Mouse (Mus musculus) gastrocnemius, adult 8-10 months (tissue): ENCODE results near the gene Slc16a6. TPM values are rescaled to one million over a fixed set of nuclear protein-coding genes. Genes with fewer than 3 reads are reported as not detected.
"Not testable (repeated sequence)": the region's sequence is repeated elsewhere in the genome, so short reads cannot be mapped to it uniquely, and the experiment has no call there.

Experiments
- DNase-seq, 2 experiments: peaks; one replicate each; pipeline ENCODE4 v3.0.0; 2022; ENCODE audit warnings: low spot score in 2 of 2
- total RNA-seq, 4 experiments: library from RNA; stranded (reverse); gene quantifications; 2 replicates each; pipeline ENCODE4 v1.2.4; 2022

The Slc16a6 gene
- total RNA-seq, result 1 to 10 TPM; 2.9 to 5.7 (median 4.0) TPM

DNA sequence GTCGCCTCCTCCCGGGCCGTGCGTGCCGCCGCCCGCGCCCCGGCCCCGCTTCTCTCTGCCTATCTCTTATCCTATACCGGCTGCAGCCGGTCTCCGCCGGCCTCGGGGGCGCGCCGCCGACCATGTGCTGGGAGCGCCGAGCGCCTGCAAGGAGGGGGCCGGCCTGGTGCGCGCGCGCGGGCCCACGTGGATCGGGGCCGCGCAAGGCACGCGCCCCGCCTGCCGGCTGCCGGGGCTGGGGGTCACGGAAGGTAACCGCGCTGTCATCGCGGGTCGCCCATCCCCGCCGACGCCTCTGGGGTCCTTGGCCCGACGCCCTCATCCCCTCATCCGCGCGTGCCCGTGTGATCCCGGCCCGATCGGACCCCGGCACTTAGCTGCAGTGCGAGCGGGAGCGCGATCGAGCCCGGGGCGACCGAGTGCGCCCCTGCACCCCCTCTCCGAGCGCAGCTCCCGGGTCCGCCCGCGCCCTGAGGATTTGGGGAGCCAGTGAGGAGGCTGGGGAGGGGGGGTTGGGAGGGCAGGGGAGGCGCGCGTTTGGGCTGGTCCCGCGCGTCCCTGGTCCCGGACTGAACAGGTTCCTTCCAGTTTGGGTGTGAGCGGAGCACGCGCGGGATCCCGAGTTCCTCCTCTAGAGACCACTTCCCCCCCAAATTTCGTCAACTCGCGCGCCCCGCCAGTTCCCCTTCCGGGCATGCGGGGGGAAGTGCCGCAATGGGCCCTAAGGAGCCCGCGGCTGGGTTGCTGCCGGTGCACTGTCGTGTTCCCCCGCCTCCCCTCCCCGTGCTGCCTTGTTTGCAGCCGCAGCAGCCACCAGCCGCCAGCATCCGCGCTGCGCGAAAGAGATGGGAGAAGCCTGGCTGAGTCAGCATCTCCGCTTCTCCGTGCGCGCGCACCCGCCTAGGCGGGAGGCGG lies at the start of gene Slc16a6, which contains the start of gene Arsg:
TSS of gene Slc16a6 (minus strand) at position 428 of the 915 bp plus-strand sequence.
TSS of gene Arsg (plus strand) at position 204 of the 915 bp plus-strand sequence.
- DNase-seq, result peak; percentile 20 to 28

DNA sequence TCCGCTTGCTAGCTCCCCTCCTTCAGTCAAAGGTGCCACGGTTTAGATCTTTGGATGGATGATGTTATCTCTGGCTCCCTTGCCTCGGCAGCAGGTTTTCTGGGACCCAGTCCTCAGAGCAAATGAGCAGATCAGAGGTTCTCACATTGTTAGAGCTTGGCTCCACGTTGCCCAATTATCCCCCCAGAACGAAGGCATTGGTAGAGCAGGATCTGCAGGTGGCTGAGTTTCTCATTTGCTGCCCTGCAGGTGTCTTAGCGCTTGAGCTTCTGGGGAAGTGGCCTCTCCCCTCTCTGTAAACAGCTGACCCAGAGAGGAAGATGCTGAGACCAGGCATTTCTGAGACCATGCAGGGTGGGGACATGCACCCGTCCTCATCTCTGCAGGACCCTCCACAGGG lies 47.6 kb upstream of the Slc16a6 start:
- no peak for DNase-seq

DNA sequence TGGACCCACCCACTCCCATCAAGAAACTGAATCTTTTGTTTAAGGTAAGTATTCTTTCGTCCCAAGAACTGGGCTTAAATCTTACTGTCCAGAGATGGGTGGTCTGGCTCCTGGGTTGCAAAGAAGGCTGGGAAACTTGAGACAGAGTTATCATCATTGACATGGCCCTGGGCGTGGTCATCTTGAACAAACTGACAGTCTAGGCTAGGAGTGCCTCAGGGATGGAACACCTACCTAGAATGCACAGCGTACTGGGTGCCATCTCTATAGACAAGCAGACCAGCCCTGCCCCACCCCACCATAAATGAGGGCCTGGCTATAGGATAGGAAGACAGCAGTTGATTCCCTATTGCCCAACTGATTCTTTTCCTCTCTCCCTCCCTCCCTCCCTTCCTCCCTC lies 44.4 kb upstream of the Slc16a6 start:
- no peak for DNase-seq

DNA sequence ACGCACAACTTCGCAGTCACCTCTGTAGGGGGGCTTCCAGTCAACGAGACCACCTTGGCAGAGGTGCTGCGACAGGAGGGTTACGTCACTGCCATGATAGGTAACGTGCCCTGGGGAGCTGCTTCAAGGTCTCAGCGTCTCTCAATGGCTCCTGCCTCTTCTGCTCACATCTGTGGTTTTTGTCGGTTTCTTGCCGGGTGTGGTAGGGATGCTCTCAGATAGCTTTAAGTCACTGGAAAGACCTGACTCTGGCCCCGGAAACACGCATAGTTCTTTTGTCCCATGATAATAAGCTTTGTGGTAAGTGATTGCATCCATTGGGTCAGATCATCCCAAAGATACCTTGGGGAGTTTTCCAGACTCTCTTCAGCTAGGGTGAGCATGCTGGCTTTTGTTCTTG lies 43.9 kb upstream of the Slc16a6 start:
- DNase-seq, result no peak

DNA sequence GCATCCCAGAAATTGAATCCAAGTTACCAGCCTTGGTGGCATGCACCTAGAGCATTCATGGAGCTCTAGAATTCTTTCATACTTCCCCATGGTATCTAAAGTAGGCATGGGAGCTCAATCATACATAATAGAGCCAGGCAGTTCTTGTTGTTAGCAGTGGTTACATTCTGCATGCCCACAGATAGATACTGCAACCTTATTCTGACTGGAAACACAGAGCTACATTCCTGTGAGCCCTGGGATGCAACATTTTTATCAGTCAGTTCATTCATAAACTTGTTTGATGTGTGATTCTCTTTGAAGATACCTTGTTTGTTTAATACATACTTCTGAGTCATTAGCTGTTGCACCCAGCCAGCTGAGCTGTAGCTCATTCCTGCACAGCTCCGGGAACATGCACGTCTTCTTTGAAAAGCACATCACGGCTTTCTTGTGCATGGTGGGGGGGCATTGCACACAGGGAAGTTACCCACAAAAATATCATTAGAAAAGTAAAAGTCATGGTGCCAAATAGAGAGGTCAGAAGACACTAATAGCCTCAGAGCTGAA lies 40.7 kb upstream of the Slc16a6 start:
- DNase-seq, result no peak

DNA sequence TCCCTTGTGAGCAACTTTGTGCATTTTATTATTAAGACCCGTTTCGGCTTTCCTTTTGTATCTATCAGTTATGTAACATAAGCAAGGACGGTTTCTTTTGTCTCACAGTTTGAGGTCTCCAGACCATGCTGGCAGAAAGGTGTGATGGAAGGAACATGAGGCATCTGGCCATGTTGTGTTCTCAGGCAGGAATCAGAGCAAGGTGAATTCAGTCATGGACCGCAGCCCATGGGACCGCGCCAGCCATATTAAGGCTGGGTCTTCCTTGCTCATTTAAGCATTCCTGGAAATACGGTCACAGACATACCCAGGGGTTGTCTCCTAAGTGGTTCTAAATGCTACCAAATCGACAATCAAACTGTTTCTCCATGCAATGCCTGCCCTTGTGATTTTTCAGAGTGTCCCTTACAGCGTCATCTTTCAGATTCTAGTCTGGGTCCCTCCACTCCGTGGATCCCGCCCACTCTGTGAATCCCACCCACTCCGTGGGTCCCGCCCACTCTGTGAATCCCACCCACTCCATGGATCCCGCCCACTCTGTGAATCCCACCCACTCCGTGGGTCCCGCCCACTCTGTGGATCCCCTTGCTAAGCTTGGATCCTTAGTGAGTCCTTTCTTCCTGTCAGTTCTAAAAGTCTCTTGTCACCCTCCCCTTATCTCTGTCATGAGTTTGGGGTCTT lies 39.7 kb upstream of the Slc16a6 start:
- DNase-seq, result no peak

DNA sequence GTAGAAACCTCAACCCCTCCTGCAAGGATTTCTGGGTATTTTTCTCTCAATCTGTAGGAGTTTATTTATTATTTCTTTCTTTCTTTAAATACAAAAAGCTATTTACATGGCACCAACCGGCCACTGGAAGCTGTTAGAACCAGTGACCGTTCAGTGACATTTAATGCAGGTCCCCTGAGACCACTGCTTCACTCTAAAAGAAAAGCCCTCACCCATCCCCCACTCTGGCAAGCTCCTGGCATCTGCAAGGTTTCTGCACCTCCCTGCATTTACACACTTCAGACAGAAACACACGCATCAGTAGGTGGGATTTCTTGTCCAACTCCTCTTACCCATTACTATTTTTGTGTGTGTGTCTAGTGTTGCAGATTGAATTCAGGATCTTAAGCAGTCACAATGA lies 33.7 kb upstream of the Slc16a6 start:
- no peak for DNase-seq

DNA sequence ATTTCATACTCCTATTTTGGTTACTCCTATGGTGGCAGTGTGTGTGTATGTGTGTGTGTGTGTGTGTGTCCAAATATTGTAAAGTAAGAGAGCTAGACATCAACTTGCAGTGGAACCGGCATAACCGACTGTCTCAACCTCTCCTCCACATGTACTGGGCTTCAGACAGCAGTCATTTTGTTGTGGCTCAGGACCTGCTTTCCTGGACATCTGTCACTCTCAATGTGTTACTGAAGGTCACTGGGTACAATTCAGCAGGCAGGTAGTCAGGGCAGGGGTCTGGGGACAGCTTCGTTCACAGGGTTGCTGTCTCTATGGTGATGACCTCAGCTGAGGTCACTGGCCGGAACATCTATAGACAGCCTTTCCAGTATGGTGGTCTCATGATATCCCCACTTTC lies 32.4 kb upstream of the Slc16a6 start:
- DNase-seq, result no peak

DNA sequence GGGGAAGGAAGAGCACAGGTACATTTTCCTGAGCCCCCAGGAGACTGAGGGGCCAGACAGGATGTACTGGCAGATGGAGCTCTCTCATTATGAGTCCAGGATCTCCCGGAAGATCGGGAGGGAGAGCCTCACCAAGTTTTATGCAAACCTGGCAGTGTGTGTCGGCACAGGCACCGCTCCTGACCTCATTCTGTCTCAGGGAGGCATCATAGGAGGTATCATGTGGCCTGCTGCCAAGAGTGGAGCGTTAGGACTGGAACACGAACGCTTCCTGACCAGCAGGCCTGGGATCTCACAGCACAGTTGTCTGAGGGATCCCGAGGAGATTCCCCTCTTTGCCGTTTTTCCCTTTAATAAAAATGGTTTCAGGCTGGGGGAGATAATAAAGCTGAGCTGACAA lies 31.6 kb upstream of the Slc16a6 start:
- peak; percentile 10 to 36 for DNase-seq

DNA sequence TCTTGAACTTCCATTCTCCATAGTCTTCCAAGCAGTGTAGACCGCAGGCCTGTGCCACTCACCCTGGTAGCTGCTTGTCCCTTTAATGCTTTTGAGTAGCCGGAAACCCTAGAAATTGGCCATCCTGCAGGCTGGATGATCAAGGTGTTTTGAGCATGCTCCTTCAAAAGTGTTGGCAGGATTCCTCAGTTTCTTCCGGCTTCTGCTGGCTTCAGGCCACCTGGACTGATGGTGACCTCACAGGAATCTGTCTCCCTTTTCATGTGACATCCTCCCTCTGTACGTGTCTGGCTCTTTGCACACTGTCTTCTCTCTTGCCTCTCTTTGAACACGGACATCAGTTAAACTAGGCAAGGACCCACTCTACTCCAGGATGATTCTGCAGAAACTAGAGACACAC lies 26.8 kb upstream of the Slc16a6 start:
- DNase-seq, result peak in 1 of 2 experiments; percentile 7

DNA sequence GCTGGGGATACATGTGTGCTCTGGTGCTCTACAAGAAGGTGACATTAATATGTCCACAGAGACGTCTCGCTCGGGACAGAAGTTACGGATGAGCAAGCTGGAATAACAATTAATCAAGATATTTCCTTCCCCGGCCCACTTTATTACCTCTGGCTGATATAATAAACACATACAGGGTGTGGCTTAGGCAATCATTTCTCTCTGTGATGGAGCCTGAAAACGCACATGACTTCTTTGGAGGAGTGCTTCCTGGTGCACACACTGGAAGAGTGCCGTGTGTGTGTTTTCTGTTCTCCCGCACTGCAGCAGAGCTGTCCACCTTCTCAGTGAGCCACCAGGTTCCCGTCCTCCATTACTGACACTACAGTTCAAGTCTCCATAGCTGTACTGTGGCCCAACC lies 24.6 kb upstream of the Slc16a6 start:
- DNase-seq, result no peak

DNA sequence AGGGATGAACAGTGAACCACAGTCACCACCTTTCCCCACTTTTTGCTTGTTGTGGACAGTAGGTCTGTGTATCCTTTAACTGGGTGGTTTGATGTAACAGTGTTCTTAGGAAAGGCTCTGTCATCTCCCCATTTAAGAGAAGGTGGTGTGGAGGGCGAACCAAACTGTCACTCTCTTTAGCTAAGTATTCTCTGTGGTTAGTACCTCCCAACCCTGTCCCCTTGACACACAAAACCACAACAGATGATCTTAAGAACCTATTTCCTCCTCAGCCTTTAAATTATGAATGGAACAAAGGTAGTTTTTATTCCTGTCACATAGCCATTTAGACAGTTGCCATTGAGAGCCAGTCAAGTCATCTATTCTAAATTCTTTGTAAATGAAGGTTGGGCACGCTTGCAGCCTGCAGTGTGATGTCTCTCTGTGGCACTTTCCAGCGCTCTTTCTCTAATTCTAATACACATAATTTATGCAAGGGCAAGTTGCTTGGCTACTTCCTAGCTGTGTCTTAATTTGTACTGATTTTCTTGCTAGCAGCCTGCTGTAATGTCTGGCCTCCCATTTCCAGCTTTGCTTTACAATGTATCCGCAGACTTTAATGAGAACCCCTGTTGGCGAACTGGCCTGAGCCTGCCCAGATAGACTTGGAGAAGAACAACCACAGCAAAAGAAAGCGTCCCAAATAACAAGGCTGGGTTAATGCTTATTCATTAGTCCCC lies 23.8 kb upstream of the Slc16a6 start:
- DNase-seq, result no peak

DNA sequence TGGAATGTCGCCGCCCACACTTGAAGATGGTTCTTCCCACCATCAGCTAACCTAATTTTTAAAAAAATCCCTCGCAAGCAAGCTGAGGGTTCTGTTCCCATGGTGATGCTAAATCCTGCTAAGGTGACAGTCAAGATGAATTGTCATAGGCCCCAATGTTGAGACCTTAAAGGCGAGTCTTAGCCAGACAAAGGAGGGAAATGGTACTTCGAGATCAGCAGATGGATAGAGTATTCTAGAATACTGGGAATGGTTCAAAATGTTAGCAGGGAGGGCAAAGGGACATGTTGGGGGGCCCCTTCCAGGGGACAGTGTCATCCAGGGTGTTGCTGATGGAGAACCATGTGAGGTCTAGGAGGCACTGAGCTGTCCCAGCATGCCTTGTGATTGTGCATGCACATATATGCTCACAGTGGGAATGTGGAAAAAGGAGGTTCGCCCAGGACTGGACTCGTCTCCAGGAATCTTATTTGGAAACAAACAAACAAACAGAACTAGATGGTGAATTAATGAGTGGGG lies 23.1 kb upstream of the Slc16a6 start:
- no peak for DNase-seq

DNA sequence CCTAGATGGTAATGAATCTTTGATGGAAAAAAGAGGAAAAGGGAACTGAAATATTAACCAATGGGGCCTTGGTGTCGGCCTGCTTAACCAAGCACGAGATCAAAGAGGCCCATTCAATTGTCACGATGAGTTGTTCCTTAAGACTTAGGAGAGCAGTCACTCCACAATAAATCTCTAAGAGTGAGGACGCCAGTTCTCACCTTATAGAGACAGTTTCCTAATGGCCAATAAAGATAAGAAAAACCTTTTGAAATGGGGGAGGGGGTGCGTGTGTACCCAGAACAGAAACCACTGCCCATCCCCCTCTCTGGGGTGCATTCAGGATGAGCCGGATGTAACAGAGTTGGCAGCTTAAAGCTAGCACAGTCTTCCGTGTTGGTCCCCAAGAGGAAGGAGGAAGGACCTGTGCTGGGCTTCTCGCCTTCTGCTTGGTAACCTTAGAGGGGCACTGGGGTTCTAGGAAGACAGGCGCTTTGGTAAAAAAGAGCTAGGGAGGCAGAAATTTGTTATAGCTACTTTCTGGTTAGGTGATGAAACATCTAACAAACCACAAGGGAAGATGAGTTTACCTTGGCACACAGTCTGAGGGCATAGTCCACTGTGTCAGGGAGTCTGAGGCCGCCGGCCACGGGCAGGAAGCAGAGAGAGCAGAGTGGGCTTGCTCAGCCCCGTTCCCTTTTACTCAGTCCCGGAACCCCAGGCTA lies 22.5 kb upstream of the Slc16a6 start:
- DNase-seq, result no peak

DNA sequence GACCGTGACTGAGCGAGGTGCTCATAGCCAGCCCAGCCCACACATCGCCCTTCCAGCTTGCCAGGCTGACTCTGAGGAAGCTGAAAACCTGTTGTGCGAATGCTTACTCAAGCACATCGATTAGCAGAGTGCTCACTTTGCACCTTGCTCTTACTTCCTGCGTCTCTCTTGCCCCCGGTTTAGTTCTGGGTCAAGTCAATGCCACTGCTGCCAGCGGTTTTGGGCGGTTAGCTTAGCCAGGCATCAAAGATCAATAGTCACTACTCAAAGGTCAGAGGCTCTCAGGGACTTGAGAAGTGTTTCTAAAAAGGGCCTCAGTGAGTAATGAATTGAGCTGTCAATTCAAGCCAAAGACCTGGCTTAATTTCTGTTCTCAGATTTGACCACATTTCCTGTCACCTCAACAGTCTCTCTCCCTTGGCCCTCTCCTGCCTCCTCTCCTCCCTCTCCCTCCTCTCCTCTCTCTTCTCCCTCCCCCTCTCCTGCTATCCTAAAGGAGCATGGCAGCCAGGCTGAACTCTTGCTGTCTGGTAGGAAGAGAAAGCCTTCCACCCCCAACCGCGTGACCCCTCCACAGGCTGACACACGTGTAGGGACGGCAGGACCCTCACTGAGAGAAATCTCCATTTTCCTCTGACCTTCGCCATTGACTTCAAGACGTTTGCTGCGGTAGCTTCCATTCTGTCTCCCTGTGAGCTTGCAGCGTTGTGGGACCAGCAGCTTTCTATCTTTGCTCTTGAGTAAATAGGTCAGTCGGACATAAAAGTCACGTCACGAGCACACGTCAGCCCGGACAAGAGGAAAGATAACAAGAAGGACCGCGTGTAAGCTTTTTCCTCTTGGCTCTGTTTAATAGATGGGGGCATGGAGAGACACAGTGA lies 21.7 kb upstream of the Slc16a6 start:
- no peak for DNase-seq

DNA sequence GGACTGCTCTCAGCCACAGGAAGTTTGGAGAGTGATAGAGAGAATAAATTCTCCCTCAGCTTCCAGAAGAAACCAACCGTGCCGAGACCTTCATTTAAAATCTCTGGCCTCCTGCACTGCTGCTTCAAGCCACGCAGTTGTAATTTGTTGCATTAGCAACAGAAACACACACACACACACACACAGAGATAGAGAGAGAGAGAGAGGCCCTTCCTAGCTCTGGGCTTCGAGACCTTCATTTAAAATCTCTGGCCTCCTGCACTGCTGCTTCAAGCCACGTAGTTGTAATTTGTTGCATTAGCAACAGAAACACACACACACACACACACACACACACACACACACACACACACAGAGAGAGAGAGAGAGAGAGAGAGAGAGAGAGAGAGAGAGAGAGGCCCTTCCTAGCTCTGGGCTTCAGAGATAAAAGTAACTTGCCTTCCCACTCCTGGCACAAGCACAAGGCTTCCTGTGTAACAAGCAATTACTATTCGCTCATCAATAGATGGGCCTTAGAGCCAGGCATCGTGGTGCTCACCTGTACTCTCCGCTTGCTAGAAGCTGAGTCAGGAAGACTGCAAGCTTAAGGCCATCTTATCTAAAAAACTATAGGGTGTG lies 19.6 kb upstream of the Slc16a6 start:
- DNase-seq, result not testable (repeated sequence)

DNA sequence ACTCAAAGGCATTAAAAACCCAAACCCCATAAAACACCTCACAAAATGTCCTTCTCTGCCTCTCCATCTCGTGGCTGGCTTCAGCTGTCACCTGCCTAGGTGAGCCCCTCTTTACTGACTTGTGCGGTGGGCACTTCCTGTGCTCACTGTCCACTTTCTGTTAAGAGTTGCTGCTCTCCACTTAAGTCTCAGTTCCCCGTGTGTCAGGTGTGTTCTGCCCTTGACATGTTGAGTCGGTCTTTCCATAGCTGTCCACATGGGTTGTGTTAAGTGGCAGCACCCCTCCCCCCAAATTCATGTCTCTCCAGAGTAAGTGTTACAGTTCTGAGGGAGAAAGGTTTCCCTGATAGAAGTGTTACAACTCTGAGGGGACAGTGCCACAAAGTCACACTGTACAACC lies 18.4 kb upstream of the Slc16a6 start:
- no peak for DNase-seq

DNA sequence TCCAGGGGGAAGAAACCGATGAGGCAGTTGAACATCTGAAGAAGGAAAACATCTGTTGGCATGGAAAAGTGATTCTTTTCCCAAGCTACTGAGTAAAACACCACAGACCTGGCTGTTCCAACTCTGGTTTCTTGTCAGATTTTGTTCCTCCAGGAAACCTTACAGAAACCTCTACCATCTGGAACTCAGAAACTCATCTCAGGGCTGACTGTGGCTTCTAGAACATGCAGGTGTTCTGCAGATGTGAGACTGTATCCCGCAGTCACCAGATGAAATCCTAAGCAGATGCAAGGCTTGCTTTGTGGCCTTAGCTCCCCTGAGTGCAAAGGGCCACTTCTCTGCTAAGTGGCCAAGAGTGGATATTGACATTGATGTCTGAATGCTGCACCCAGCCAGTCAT lies 16.4 kb upstream of the Slc16a6 start:
- no peak for DNase-seq

DNA sequence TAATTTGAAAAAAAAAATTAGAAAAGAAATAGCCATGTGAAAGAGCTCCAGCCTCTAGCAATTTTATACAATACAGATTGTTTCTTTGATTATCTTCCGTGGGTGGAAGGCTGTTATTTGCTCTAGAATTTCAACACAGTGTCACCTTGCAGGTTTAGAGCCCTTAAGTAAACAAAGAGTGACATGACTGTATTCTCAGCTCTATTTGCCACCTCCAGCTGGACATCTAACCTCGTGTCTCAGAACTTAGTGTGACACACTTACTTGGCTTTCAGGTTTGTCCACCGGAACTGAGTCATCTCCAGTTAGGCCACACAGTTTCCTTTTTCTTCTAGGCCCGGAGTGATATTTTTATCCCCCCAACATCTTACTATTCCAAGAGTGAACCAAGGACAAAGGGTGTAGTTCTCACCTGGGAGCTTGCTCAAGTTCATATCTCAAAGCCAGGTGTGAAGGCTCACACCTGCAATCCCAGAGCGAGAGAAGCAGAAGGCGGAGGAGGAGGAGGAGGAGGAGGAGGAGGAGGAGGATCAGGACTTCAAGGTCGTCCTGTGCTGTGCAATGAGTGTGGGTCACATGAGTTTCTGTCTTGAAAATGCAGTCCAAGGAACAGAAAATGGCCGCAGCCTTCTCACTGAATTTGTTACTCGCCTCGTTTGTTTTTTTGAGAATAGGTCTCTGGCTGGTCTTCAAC lies 14.7 kb upstream of the Slc16a6 start:
- DNase-seq, result no peak
